ENCODE assay signal across 8 mouse cellular contexts in genomic region chr9:107644495-107645152, GRCm38 (mm10). TPM values are rescaled to one million over a fixed set of nuclear protein-coding genes. Genes with fewer than 3 reads are reported as not detected.
A peak's percentile ranks its signal among the peaks of the same experiment; 100 is the strongest.
DNase-seq lines count a peak whose midpoint lies in the region; ATAC-seq and TF ChIP-seq lines count a peak whose summit lies in the region.

No protein-coding gene starts in this region.

- DNase-seq in B cell, adult 2 months = peak; percentile 95 to 96
- peak; percentile 90 for DNase-seq in liver, embryonic 11.5 days (ENCODE audit: low spot score)
- DNase-seq in spleen, postnatal 4 days (ENCODE audit: low spot score in 2 of 2) = peak; percentile 94 to 99

- H3K4me3 ChIP-seq in bone marrow macrophage, adult 2 months (ENCODE audit: insufficient read depth, low read length) = peak overlapping the region; percentile 61
- peak overlapping the region; percentile 17 for H3K4me3 ChIP-seq in embryonic fibroblast, embryonic 13.5 days (ENCODE audit: insufficient read depth, low read length)
- peak overlapping the region; percentile 37 for H3K4me3 ChIP-seq in heart, embryonic 11.5 days (ENCODE audit: low read depth, low read length)
- H3K4me3 ChIP-seq in kidney, embryonic 16.5 days (ENCODE audit: low read length) = peak overlapping the region; percentile 40
- peak overlapping the region; percentile 57 for H3K4me3 ChIP-seq in liver, embryonic 11.5 days (ENCODE audit: low read depth, low read length)
- H3K4me3 ChIP-seq in myocyte = peak overlapping the region; percentile 26

- no peaks in the 10 kb centered on the region for H3K36me3 ChIP-seq in heart, embryonic 11.5 days (ENCODE audit: control insufficient read depth, insufficient read depth, low read length)
- H3K36me3 ChIP-seq in kidney, embryonic 16.5 days (ENCODE audit: insufficient read depth, low read length) = no peaks in the 10 kb centered on the region
- no peaks in the 10 kb centered on the region for H3K36me3 ChIP-seq in liver, embryonic 11.5 days (ENCODE audit: control insufficient read depth, insufficient read depth, low read length)
- H3K36me3 ChIP-seq in myocyte (ENCODE audit: control insufficient read depth, insufficient read depth) = no peaks in the 10 kb centered on the region

- no peaks in the 10 kb centered on the region for H3K79me2 ChIP-seq in myocyte (ENCODE audit: control insufficient read depth, insufficient read depth)

- H3K4me2 ChIP-seq in heart, embryonic 11.5 days = peak overlapping the region; percentile 74
- H3K4me2 ChIP-seq in kidney, embryonic 16.5 days (replicated peaks; ENCODE audit: low read depth, low read length) = peak overlapping the region; percentile 61
- H3K4me2 ChIP-seq in liver, embryonic 11.5 days = peak overlapping the region; percentile 70
- peak overlapping the region; percentile 96 for H3K4me2 ChIP-seq in myocyte (ENCODE audit: low read depth)

- peaks cover 25% of the 10 kb centered on the region for H3K4me1 ChIP-seq in bone marrow macrophage, adult 2 months (ENCODE audit: control insufficient read depth, insufficient read depth, low read length)
- 0 out of 2 replicates have a peak, but pooled peaks cover 5% of the 10 kb centered on the region for H3K4me1 ChIP-seq in embryonic fibroblast, embryonic 13.5 days (ENCODE audit: control insufficient read depth, insufficient read depth, low read length)
- no peaks in the 10 kb centered on the region for H3K4me1 ChIP-seq in heart, embryonic 11.5 days (ENCODE audit: control insufficient read depth, insufficient read depth, low read length)
- peaks cover 14% of the 10 kb centered on the region for H3K4me1 ChIP-seq in kidney, embryonic 16.5 days (ENCODE audit: insufficient read depth, low read length)
- H3K4me1 ChIP-seq in liver, embryonic 11.5 days (replicated peaks; ENCODE audit: control insufficient read depth, insufficient read depth, low read length) = peaks cover 8% of the 10 kb centered on the region

- TF ChIP-seq CTCF in bone marrow macrophage, adult 2 months (IDR thresholded peaks at IDR 0.05; ENCODE audit: low read depth, low read length) = peak; percentile 70
- peak; percentile 81 for TF ChIP-seq CTCF in embryonic fibroblast, embryonic 13.5 days (IDR thresholded peaks at IDR 0.05; ENCODE audit: borderline replicate concordance, insufficient read depth, low read length)

- peak; percentile 53 for ATAC-seq in heart, embryonic 11.5 days (replicated peaks; ENCODE audit: insufficient number of reproducible peaks, low FRiP score, low TSS enrichment)
- peak; percentile 82 for ATAC-seq in kidney, embryonic 16.5 days (ENCODE audit: low FRiP score, low TSS enrichment)
- ATAC-seq in liver, embryonic 11.5 days (replicated peaks; ENCODE audit: low FRiP score) = peak; percentile 83

- H3ac ChIP-seq in myocyte (ENCODE audit: control insufficient read depth, insufficient read length) = no peak overlapping the region

- no peaks in the 10 kb centered on the region for H3K27me3 ChIP-seq in heart, embryonic 11.5 days (ENCODE audit: control insufficient read depth, insufficient read depth, low read length)
- H3K27me3 ChIP-seq in kidney, embryonic 16.5 days (ENCODE audit: insufficient read depth, low read length) = no peaks in the 10 kb centered on the region
- H3K27me3 ChIP-seq in liver, embryonic 11.5 days (replicated peaks; ENCODE audit: control insufficient read depth, insufficient read depth, low read length) = no peaks in the 10 kb centered on the region
- H3K27me3 ChIP-seq in myocyte (ENCODE audit: control insufficient read depth, insufficient read depth, insufficient read length) = no peaks in the 10 kb centered on the region

- H3K9me3 ChIP-seq in heart, embryonic 11.5 days (replicated peaks; ENCODE audit: control insufficient read depth, low read length) = no peaks in the 10 kb centered on the region
- H3K9me3 ChIP-seq in kidney, embryonic 16.5 days (ENCODE audit: low read length) = no peaks in the 10 kb centered on the region
- H3K9me3 ChIP-seq in liver, embryonic 11.5 days (ENCODE audit: control insufficient read depth, low read length) = no peaks in the 10 kb centered on the region

- 5% methylated on average over 35 of the region's 35 CpGs for WGBS in heart, embryonic 11.5 days (ENCODE audit: insufficient replicate concordance)
- WGBS in kidney, embryonic 16.5 days = 3% methylated on average over 35 of the region's 35 CpGs
- 3% methylated on average over 35 of the region's 35 CpGs for WGBS in liver, embryonic 11.5 days

- H3K9ac ChIP-seq in heart, embryonic 11.5 days (ENCODE audit: low read depth, low read length) = peak overlapping the region; percentile 72
- H3K9ac ChIP-seq in kidney, embryonic 16.5 days (replicated peaks; ENCODE audit: low read length) = peak overlapping the region; percentile 62
- peak overlapping the region; percentile 73 for H3K9ac ChIP-seq in liver, embryonic 11.5 days (ENCODE audit: low read depth, low read length)

- TF ChIP-seq POLR2A in bone marrow macrophage, adult 2 months (IDR thresholded peaks at IDR 0.05; ENCODE audit: borderline replicate concordance, low read depth, low read length) = no peak
- TF ChIP-seq POLR2A in embryonic fibroblast, embryonic 13.5 days (IDR thresholded peaks at IDR 0.05; ENCODE audit: low read depth, low read length) = peak; percentile 73
- TF ChIP-seq POLR2A in myocyte (IDR thresholded peaks at IDR 0.05; ENCODE audit: insufficient read length, low read depth) = peak; percentile 23

- peak overlapping the region; percentile 8; the same call in 1 of the 2 replicates for H3K27ac ChIP-seq in bone marrow macrophage, adult 2 months (ENCODE audit: insufficient read depth, low read depth, low read length)
- H3K27ac ChIP-seq in embryonic fibroblast, embryonic 13.5 days (ENCODE audit: insufficient read depth, low read length) = no peak overlapping the region
- H3K27ac ChIP-seq in heart, embryonic 11.5 days (ENCODE audit: low read depth, low read length) = peak overlapping the region; percentile 54; the same call in 1 of the 2 replicates
- no peak overlapping the region; the same call in 1 of the 2 replicates for H3K27ac ChIP-seq in kidney, embryonic 16.5 days (ENCODE audit: low read length)
- H3K27ac ChIP-seq in liver, embryonic 11.5 days (ENCODE audit: low read depth, low read length) = 0 out of 2 replicates have a peak overlapping the region, but pooled peaks have one; percentile 3

TF ChIP-seq in myocyte, 11 proteins besides CTCF, POLR2A, EP300 and RAD21:
- TF ChIP-seq POLR2AphosphoS2 (IDR thresholded peaks at IDR 0.05; ENCODE audit: insufficient read length, low read depth) = peak; percentile 53
- TF ChIP-seq E2F4 (IDR thresholded peaks at IDR 0.05; ENCODE audit: insufficient read depth) = peak; percentile 52
- no peak for TF ChIP-seq TCF12 (IDR thresholded peaks at IDR 0.05; ENCODE audit: insufficient read depth, poor library complexity, severe bottlenecking)
- no peak for TF ChIP-seq USF1 (IDR thresholded peaks at IDR 0.05; ENCODE audit: low read depth)

RNA-seq across cellular contexts. Expression of gene Gnai2, which starts 9.5 kb away (rescaled TPM):
- polyA plus RNA-seq in bone marrow macrophage, adult 2 months (2012; ENCODE audit: insufficient read depth, insufficient read length, missing spikeins) = 994 and 1,017 TPM in 2 replicates
- polyA plus RNA-seq in embryonic fibroblast, embryonic 13.5 days (2011; ENCODE audit: insufficient read length, low read depth, missing spikeins) = 388 and 402 TPM in 2 replicates
- 308 and 316 TPM in 2 replicates for polyA plus RNA-seq in heart, embryonic 11.5 days (2014; fragmentation: Nextera tagmentation; extraction: Ambion mirVana)
- 447 and 455 TPM in 2 replicates for polyA plus RNA-seq in kidney, embryonic 16.5 days (2015; fragmentation: Nextera tagmentation; extraction: Ambion mirVana)
- polyA plus RNA-seq in liver, embryonic 11.5 days (2014; fragmentation: Nextera tagmentation; extraction: Ambion mirVana) = 217 and 233 TPM in 2 replicates
- polyA plus RNA-seq in myocyte (2012; fragmentation: generic; extraction: Trizol) = 499 TPM

RNA-seq across cellular contexts. Expression of gene Slc38a3, which starts 24.7 kb away (rescaled TPM):
- not detected in 2 replicates for polyA plus RNA-seq in bone marrow macrophage, adult 2 months (2012; ENCODE audit: insufficient read depth, insufficient read length, missing spikeins)
- polyA plus RNA-seq in embryonic fibroblast, embryonic 13.5 days (2011; ENCODE audit: insufficient read length, low read depth, missing spikeins) = 1.1 TPM in 1 of 2 replicates, not detected in the other
- 2.8 and 3.3 TPM in 2 replicates for polyA plus RNA-seq in heart, embryonic 11.5 days (2014; fragmentation: Nextera tagmentation; extraction: Ambion mirVana)
- 12.4 and 12.9 TPM in 2 replicates for polyA plus RNA-seq in kidney, embryonic 16.5 days (2015; fragmentation: Nextera tagmentation; extraction: Ambion mirVana)
- polyA plus RNA-seq in liver, embryonic 11.5 days (2014; fragmentation: Nextera tagmentation; extraction: Ambion mirVana) = 3.9 and 4.0 TPM in 2 replicates
- 0.06 TPM for polyA plus RNA-seq in myocyte (2012; fragmentation: generic; extraction: Trizol)

RNA-seq across cellular contexts. Expression of gene Gnat1, which starts 34.9 kb away (rescaled TPM):
- not detected in 2 replicates for polyA plus RNA-seq in bone marrow macrophage, adult 2 months (2012; ENCODE audit: insufficient read depth, insufficient read length, missing spikeins)
- not detected in 2 replicates for polyA plus RNA-seq in embryonic fibroblast, embryonic 13.5 days (2011; ENCODE audit: insufficient read length, low read depth, missing spikeins)
- polyA plus RNA-seq in heart, embryonic 11.5 days (2014; fragmentation: Nextera tagmentation; extraction: Ambion mirVana) = 0.42 and 1.2 TPM in 2 replicates
- 2.8 and 3.0 TPM in 2 replicates for polyA plus RNA-seq in kidney, embryonic 16.5 days (2015; fragmentation: Nextera tagmentation; extraction: Ambion mirVana)
- polyA plus RNA-seq in liver, embryonic 11.5 days (2014; fragmentation: Nextera tagmentation; extraction: Ambion mirVana) = 4.7 and 5.0 TPM in 2 replicates
- polyA plus RNA-seq in myocyte (2012; fragmentation: generic; extraction: Trizol) = not detected

RNA-seq across cellular contexts. Expression of gene Sema3b, which starts 35.6 kb away (rescaled TPM):
- polyA plus RNA-seq in bone marrow macrophage, adult 2 months (2012; ENCODE audit: insufficient read depth, insufficient read length, missing spikeins) = not detected in 2 replicates
- 9.5 and 16.6 TPM in 2 replicates for polyA plus RNA-seq in embryonic fibroblast, embryonic 13.5 days (2011; ENCODE audit: insufficient read length, low read depth, missing spikeins)
- polyA plus RNA-seq in heart, embryonic 11.5 days (2014; fragmentation: Nextera tagmentation; extraction: Ambion mirVana) = 5.1 and 5.3 TPM in 2 replicates
- polyA plus RNA-seq in kidney, embryonic 16.5 days (2015; fragmentation: Nextera tagmentation; extraction: Ambion mirVana) = 31.3 TPM in 2 replicates
- 0.63 and 0.79 TPM in 2 replicates for polyA plus RNA-seq in liver, embryonic 11.5 days (2014; fragmentation: Nextera tagmentation; extraction: Ambion mirVana)
- 59.9 TPM for polyA plus RNA-seq in myocyte (2012; fragmentation: generic; extraction: Trizol)

RNA-seq across cellular contexts. Expression of gene Ifrd2, which starts 57.2 kb away (rescaled TPM):
- polyA plus RNA-seq in bone marrow macrophage, adult 2 months (2012; ENCODE audit: insufficient read depth, insufficient read length, missing spikeins) = 8.2 and 8.6 TPM in 2 replicates
- polyA plus RNA-seq in embryonic fibroblast, embryonic 13.5 days (2011; ENCODE audit: insufficient read length, low read depth, missing spikeins) = 31.1 and 31.5 TPM in 2 replicates
- 57.5 and 59.1 TPM in 2 replicates for polyA plus RNA-seq in heart, embryonic 11.5 days (2014; fragmentation: Nextera tagmentation; extraction: Ambion mirVana)
- 60.7 and 64.3 TPM in 2 replicates for polyA plus RNA-seq in kidney, embryonic 16.5 days (2015; fragmentation: Nextera tagmentation; extraction: Ambion mirVana)
- 219 and 230 TPM in 2 replicates for polyA plus RNA-seq in liver, embryonic 11.5 days (2014; fragmentation: Nextera tagmentation; extraction: Ambion mirVana)
- polyA plus RNA-seq in myocyte (2012; fragmentation: generic; extraction: Trizol) = 29.4 TPM

Comparison
In these comparisons a context has a peak if more than half of its experiments do, and no peak if none do; other contexts are left out.
1. H3K27ac ChIP-seq: peak in bone marrow macrophage, adult 2 months (single experiment), heart, embryonic 11.5 days (single experiment) and liver, embryonic 11.5 days (single experiment); none in embryonic fibroblast, embryonic 13.5 days (single experiment) and kidney, embryonic 16.5 days (single experiment).
2. Peak in every context shown above with its lines, with median percentiles within 50 percentile points of each other: DNase-seq, H3K4me3 ChIP-seq, ATAC-seq, H3K4me2 ChIP-seq and H3K9ac ChIP-seq.